Mouse (Mus musculus): Measurements from ENCODE around the gene Rbm26.

GRCm38 (mm10) chr14:105071010-105071509, 106.1 kb downstream of the Rbm26 start:
- TF ChIP-seq CTCF (IDR thresholded peaks at IDR 0.05; ENCODE audit: extremely low read depth, insufficient read length, insufficient replicate concordance, low read depth, low read length) (no peak), POLR2A (IDR thresholded peaks at IDR 0.05; ENCODE audit: low read depth, low read length) (no peak)

All from small intestine, adult 2 months (tissue).